Mouse (Mus musculus) liver, adult 2 months (tissue): Measurements from ENCODE around the gene Cyp2r1.

ENCODE experiments used
- CTCF ChIP-seq: fragments of 200-500 bp; IDR thresholded peaks from 2 replicates; pipeline ENCODE4 v1.5.1; 2011; ENCODE audit warnings: low read depth, low read length, control low read depth
- POLR2A ChIP-seq: fragments of 200-500 bp; IDR thresholded peaks from 2 replicates; pipeline ENCODE4 v1.6.1; 2011; ENCODE audit warnings: low read length, control low read depth; ENCODE audit not compliant: insufficient read depth; ENCODE audit errors: extremely low read depth

- TF ChIP-seq POLR2A (no peak), CTCF (peak; percentile 48)
These were observed 17.7 kb upstream of the Cyp2r1 start for GRCm38 (mm10) chr7:114580426-114580825.
